Mouse (Mus musculus): ENCODE data around the gene 1700001O22Rik. TPM values are rescaled to one million over a fixed set of nuclear protein-coding genes. Genes with fewer than 3 reads are reported as not detected.

1700001O22Rik gene
- polyA plus RNA-seq (2012; ENCODE audit: insufficient read depth, insufficient read length, low replicate concordance, missing spikeins), result not detected in 2 replicates

DNA sequence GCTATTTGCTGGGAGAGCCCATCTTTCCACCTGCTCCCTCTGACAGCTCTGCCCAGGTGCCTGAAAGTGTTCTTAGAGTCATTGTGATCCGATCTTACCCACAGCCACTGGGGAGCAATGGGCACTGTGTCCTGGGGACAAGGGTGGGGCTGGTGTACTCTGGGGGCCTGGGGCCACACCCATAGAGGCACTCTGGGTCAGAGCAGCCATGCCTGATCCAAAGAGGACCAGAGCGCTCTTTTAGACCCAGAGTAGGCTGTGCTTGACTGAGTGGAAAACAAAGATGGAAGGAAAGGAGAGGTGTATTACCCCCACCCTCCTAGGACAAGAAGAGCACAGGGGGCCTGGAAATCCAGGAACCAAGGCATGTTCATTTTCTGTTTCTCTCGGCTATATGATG is at the start of gene 1700001O22Rik:
Gene 1700001O22Rik (minus strand): TSS at position 58 of the 400 bp plus-strand sequence.
- Histone ChIP-seq H3K27ac (ENCODE audit: insufficient read depth, low read depth, low read length) (no peak within 1 kb of the TSS), H3K4me3 (ENCODE audit: insufficient read depth, low read depth, low read length) (no peak within 1 kb of the TSS), H3K4me1 (ENCODE audit: control insufficient read depth, insufficient read depth, low read length) (peaks cover 26% of the 10 kb centered on the region)
- 90% methylated on average over 3 of the region's 3 CpGs for WGBS
- TF ChIP-seq POLR2A (IDR thresholded peaks at IDR 0.05; ENCODE audit: insufficient read depth, low read depth, low read length) (no peak), CTCF (IDR thresholded peaks at IDR 0.05; ENCODE audit: insufficient read depth, low read depth, low read length) (no peak)

DNA sequence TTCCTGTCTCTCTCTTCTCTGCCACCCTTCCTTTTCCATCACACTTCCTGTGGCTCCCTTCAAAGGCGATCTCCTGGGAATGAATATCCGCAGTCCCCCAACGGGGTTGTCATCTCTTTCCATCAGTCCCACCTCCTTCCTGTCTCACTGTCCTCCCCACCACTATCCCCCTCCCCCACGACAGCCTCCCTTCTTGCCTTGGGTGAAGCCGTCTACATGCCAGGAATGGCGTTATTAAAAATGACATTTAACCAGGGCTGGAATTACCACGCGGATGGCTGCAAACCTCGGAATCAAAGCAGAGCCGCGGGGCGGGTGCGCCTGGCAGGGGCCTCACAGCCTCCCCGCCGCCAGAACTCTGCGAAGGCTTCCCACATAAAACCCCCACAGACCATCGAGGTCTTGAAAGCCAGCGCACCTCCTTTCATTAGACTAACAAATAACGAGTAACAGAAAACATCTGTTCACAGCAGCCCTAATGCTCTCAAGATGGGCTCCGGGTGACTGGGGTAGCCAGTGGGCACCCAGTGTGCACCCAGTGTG is 49.4 kb upstream of the 1700001O22Rik start:
- no peak overlapping the region for H3K4me3 ChIP-seq (ENCODE audit: insufficient read depth, low read depth, low read length)
- no peak for TF ChIP-seq POLR2A (IDR thresholded peaks at IDR 0.05; ENCODE audit: insufficient read depth, low read depth, low read length)
- no peak for TF ChIP-seq CTCF (IDR thresholded peaks at IDR 0.05; ENCODE audit: insufficient read depth, low read depth, low read length)
- H3K27ac ChIP-seq (ENCODE audit: insufficient read depth, low read depth, low read length), result no peak overlapping the region
- 16% methylated on average over 20 of the region's 20 CpGs for WGBS
- peaks cover 35% of the 10 kb centered on the region for H3K4me1 ChIP-seq (ENCODE audit: control insufficient read depth, insufficient read depth, low read length)

DNA sequence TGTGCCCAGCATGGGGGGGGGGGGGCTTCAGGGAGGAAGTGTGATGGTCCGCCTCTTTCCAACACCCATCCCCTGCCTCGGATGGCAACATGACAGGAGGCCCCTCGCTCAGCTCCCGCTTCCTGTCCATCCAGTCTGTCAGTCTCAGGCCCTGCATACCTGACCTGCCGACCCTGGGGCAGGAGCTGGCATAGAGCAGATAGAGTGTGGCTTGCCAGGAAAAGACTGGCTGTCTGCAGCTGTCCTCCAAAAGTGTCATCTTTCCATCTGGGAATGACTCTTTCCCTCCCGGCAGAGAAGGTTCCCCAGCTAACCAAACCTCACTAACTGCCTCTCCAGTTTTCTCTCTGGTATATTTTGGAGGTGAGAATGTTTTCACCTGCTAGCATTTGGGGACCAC is 47.1 kb upstream of the 1700001O22Rik start:
- 70% methylated on average over 6 of the region's 6 CpGs for WGBS
- H3K4me3 ChIP-seq (ENCODE audit: insufficient read depth, low read depth, low read length), result no peak overlapping the region
- TF ChIP-seq CTCF (IDR thresholded peaks at IDR 0.05; ENCODE audit: insufficient read depth, low read depth, low read length) (no peak), POLR2A (IDR thresholded peaks at IDR 0.05; ENCODE audit: insufficient read depth, low read depth, low read length) (no peak)
- peaks cover 19% of the 10 kb centered on the region for H3K4me1 ChIP-seq (ENCODE audit: control insufficient read depth, insufficient read depth, low read length)
- H3K27ac ChIP-seq (ENCODE audit: insufficient read depth, low read depth, low read length), result no peak overlapping the region

- TF ChIP-seq POLR2A (IDR thresholded peaks at IDR 0.05; ENCODE audit: insufficient read depth, low read depth, low read length) (no peak), CTCF (IDR thresholded peaks at IDR 0.05; ENCODE audit: insufficient read depth, low read depth, low read length) (no peak)
- 31% methylated on average over 8 of the region's 8 CpGs for WGBS
- H3K4me3 ChIP-seq (ENCODE audit: insufficient read depth, low read depth, low read length), result no peak overlapping the region
- H3K27ac ChIP-seq (ENCODE audit: insufficient read depth, low read depth, low read length), result no peak overlapping the region
- peaks cover 21% of the 10 kb centered on the region for H3K4me1 ChIP-seq (ENCODE audit: control insufficient read depth, insufficient read depth, low read length)
These were observed 44.7 kb upstream of the 1700001O22Rik start for GRCm38 (mm10) chr2:30848184-30848583.

- no peak overlapping the region for H3K27ac ChIP-seq (ENCODE audit: insufficient read depth, low read depth, low read length)
- TF ChIP-seq CTCF (IDR thresholded peaks at IDR 0.05; ENCODE audit: insufficient read depth, low read depth, low read length), result no peak
- no peak for TF ChIP-seq POLR2A (IDR thresholded peaks at IDR 0.05; ENCODE audit: insufficient read depth, low read depth, low read length)
- no peak overlapping the region for H3K4me3 ChIP-seq (ENCODE audit: insufficient read depth, low read depth, low read length)
- peaks cover 15% of the 10 kb centered on the region for H3K4me1 ChIP-seq (ENCODE audit: control insufficient read depth, insufficient read depth, low read length)
- 74% methylated on average over 6 of the region's 6 CpGs for WGBS
These were observed 43.3 kb upstream of the 1700001O22Rik start for GRCm38 (mm10) chr2:30846723-30847122.

GRCm38 (mm10) chr2:30846236-30846635 is 42.8 kb upstream of the 1700001O22Rik start:
- TF ChIP-seq CTCF (IDR thresholded peaks at IDR 0.05; ENCODE audit: insufficient read depth, low read depth, low read length) (no peak), POLR2A (IDR thresholded peaks at IDR 0.05; ENCODE audit: insufficient read depth, low read depth, low read length) (no peak)
- no peak overlapping the region for H3K4me3 ChIP-seq (ENCODE audit: insufficient read depth, low read depth, low read length)
- WGBS, result 92% methylated on average over 8 of the region's 8 CpGs
- peaks cover 15% of the 10 kb centered on the region for H3K4me1 ChIP-seq (ENCODE audit: control insufficient read depth, insufficient read depth, low read length)
- no peak overlapping the region for H3K27ac ChIP-seq (ENCODE audit: insufficient read depth, low read depth, low read length)

- Histone ChIP-seq H3K27ac (ENCODE audit: insufficient read depth, low read depth, low read length) (no peak overlapping the region), H3K4me1 (ENCODE audit: control insufficient read depth, insufficient read depth, low read length) (peaks cover 15% of the 10 kb centered on the region), H3K4me3 (ENCODE audit: insufficient read depth, low read depth, low read length) (peak overlapping the region; percentile 44)
- TF ChIP-seq POLR2A (IDR thresholded peaks at IDR 0.05; ENCODE audit: insufficient read depth, low read depth, low read length) (no peak), CTCF (IDR thresholded peaks at IDR 0.05; ENCODE audit: insufficient read depth, low read depth, low read length) (no peak)
- WGBS, result 3% methylated on average over 79 of the region's 80 CpGs
These were observed 42.0 kb upstream of the 1700001O22Rik start for GRCm38 (mm10) chr2:30845152-30846070.

- TF ChIP-seq CTCF (IDR thresholded peaks at IDR 0.05; ENCODE audit: insufficient read depth, low read depth, low read length), result no peak
- no peak for TF ChIP-seq POLR2A (IDR thresholded peaks at IDR 0.05; ENCODE audit: insufficient read depth, low read depth, low read length)
- Histone ChIP-seq H3K27ac (ENCODE audit: insufficient read depth, low read depth, low read length) (no peak overlapping the region), H3K4me1 (ENCODE audit: control insufficient read depth, insufficient read depth, low read length) (peaks cover 15% of the 10 kb centered on the region), H3K4me3 (ENCODE audit: insufficient read depth, low read depth, low read length) (no peak overlapping the region)
- WGBS, result 50% methylated on average over 10 of the region's 10 CpGs
These were observed 39.2 kb upstream of the 1700001O22Rik start for GRCm38 (mm10) chr2:30842615-30843014.

Data from olfactory bulb, adult 2 months (tissue).